Mouse (Mus musculus) CH12.LX (cell line): ENCODE measurements at regions not wholly inside any gene's neighbourhood (a gene's known extent, or its start where the extent isn't known, plus 50 kb on each side); places are given as distances from the start of the nearest gene placed in this dataset.

Experiments used
- DNase-seq: peaks from one replicate; pipeline ENCODE4 v3.0.0-alpha.2; 2013; ENCODE audit errors: extremely low read depth
- H3K27ac ChIP-seq: 2 replicates; pipeline ENCODE4 v1.5.1; 2012; ENCODE audit warnings: low read depth, mild to moderate bottlenecking, control low read depth, moderate library complexity; ENCODE audit not compliant: insufficient read depth
- H3K27me3 ChIP-seq: replicated peaks from 2 replicates; pipeline ENCODE3; 2012; ENCODE audit warnings: inconsistent platforms
- H3K36me3 ChIP-seq, 2 experiments: replicated peaks in 1 of 2; 2 replicates each; pipeline versions ENCODE3 to v1.6.1; 2012; ENCODE audit warnings: inconsistent platforms in 1 of 2, low read length in 1 of 2, mild to moderate bottlenecking in 1 of 2, mixed read lengths in 1 of 2, moderate library complexity in 1 of 2; ENCODE audit not compliant: control insufficient read depth in 1 of 2, insufficient read depth in 1 of 2
- H3K4me1 ChIP-seq, 2 experiments: 2 replicates each; pipeline ENCODE4 v1.6.1; 2012; ENCODE audit warnings: inconsistent platforms in 1 of 2, moderate library complexity in 1 of 2; ENCODE audit not compliant: insufficient read depth in 2 of 2, control insufficient read depth in 1 of 2
- H3K4me2 ChIP-seq: 2 replicates; pipeline ENCODE4 v1.6.1; 2012; ENCODE audit warnings: low read depth, mild to moderate bottlenecking, control low read depth; ENCODE audit not compliant: poor library complexity, insufficient read depth, severe bottlenecking
- H3K4me3 ChIP-seq, 3 experiments: fragments of 150-350 bp in 1 of 3; sonication (generic) in 1 of 3; replicated peaks in 1 of 3; 2 replicates each; pipeline versions ENCODE3 to v1.5.1; 2011 to 2012; ENCODE audit warnings: low read depth in 2 of 3, low read length in 2 of 3, mild to moderate bottlenecking in 2 of 3, moderate library complexity in 2 of 3, control low read depth in 1 of 3, improper control_type of control experiment in 1 of 3, inconsistent platforms in 1 of 3, mixed read lengths in 1 of 3; ENCODE audit not compliant: poor library complexity in 1 of 3
- H3K79me2 ChIP-seq: replicated peaks from 2 replicates; pipeline ENCODE4 v1.6.1; 2012; ENCODE audit warnings: mild to moderate bottlenecking, moderate library complexity; ENCODE audit not compliant: control insufficient read depth, poor library complexity, insufficient read depth, severe bottlenecking; ENCODE audit errors: extremely low read depth
- H3K9ac ChIP-seq: 2 replicates; pipeline ENCODE4 v1.6.1; 2012; ENCODE audit warnings: low read depth, mild to moderate bottlenecking, control low read depth, moderate library complexity; ENCODE audit not compliant: insufficient read depth
- H3K9me3 ChIP-seq: replicated peaks from 2 replicates; pipeline ENCODE3; 2012; ENCODE audit warnings: low read length, inconsistent platforms, mixed read lengths
- CTCF ChIP-seq, 2 experiments: IDR thresholded peaks in 1 of 2; conservative IDR thresholded peaks in 1 of 2; 2 replicates each; pipeline ENCODE4 v1.5.1; 2011 to 2012; ENCODE audit warnings: low read depth in 2 of 2, low read length in 2 of 2, improper control_type of control experiment in 1 of 2, inconsistent platforms in 1 of 2, mild to moderate bottlenecking in 1 of 2, moderate library complexity in 1 of 2
- E2F4 ChIP-seq: IDR thresholded peaks from 2 replicates; pipeline ENCODE4 v1.6.1; 2011; ENCODE audit warnings: low read depth, low read length, improper control_type of control experiment; ENCODE audit not compliant: insufficient replicate concordance
- ETS1 ChIP-seq: conservative IDR thresholded peaks from 2 replicates; pipeline ENCODE4 v1.6.1; 2012; ENCODE audit warnings: low read depth, mild to moderate bottlenecking, inconsistent platforms, low read length, improper control_type of control experiment, moderate library complexity
- HCFC1 ChIP-seq: IDR thresholded peaks from 2 replicates; pipeline ENCODE4 v1.6.1; 2012; ENCODE audit warnings: low read depth, mild to moderate bottlenecking, inconsistent platforms, low read length, improper control_type of control experiment
- JUN ChIP-seq: IDR thresholded peaks from 2 replicates; pipeline ENCODE4 v1.6.1; 2011; ENCODE audit warnings: low read depth, mild to moderate bottlenecking, low read length, improper control_type of control experiment, moderate library complexity; ENCODE audit not compliant: insufficient read depth
- JUND ChIP-seq: conservative IDR thresholded peaks from 2 replicates; pipeline ENCODE4 v1.6.1; 2011; ENCODE audit warnings: low read depth, low read length, improper control_type of control experiment
- KAT2A ChIP-seq: IDR thresholded peaks from 2 replicates; pipeline ENCODE4 v1.6.1; 2012; ENCODE audit warnings: low read length, improper control_type of control experiment, inconsistent platforms; ENCODE audit not compliant: insufficient replicate concordance
- MEF2A ChIP-seq: IDR thresholded peaks from 2 replicates; pipeline ENCODE4 v1.6.1; 2014; ENCODE audit warnings: low read depth, mild to moderate bottlenecking, inconsistent platforms, low read length, improper control_type of control experiment, borderline replicate concordance
- NRF1 ChIP-seq: IDR thresholded peaks from 2 replicates; pipeline ENCODE4 v1.6.1; 2014; ENCODE audit warnings: low read depth, mild to moderate bottlenecking, inconsistent platforms, low read length, improper control_type of control experiment, moderate library complexity
- RAD21 ChIP-seq: IDR thresholded peaks from 2 replicates; pipeline ENCODE4 v1.6.1; 2011; ENCODE audit warnings: low read depth, mild to moderate bottlenecking, low read length, improper control_type of control experiment, moderate library complexity
- SMC3 ChIP-seq: IDR thresholded peaks from 2 replicates; pipeline ENCODE4 v1.6.1; 2011; ENCODE audit warnings: low read depth, low read length, improper control_type of control experiment
- ZC3H11A ChIP-seq: IDR thresholded peaks from 2 replicates; pipeline ENCODE4 v1.6.1; 2012; ENCODE audit warnings: low read depth, mild to moderate bottlenecking, inconsistent platforms, low read length, improper control_type of control experiment
- ZKSCAN1 ChIP-seq: IDR thresholded peaks from 2 replicates; pipeline ENCODE4 v1.6.1; 2012; ENCODE audit warnings: low read depth, inconsistent platforms, low read length, improper control_type of control experiment, borderline replicate concordance
- ZMIZ1 ChIP-seq: IDR thresholded peaks from 2 replicates; pipeline ENCODE4 v1.6.1; 2012; ENCODE audit warnings: low read depth, mild to moderate bottlenecking, inconsistent platforms, low read length, improper control_type of control experiment
- ZNF384 ChIP-seq: IDR thresholded peaks from 2 replicates; pipeline ENCODE4 v1.6.1; 2012; ENCODE audit warnings: low read depth, low read length, improper control_type of control experiment, inconsistent platforms
- dilution Hi-C: fragments of 300-500 bp; cut with MboI; formaldehyde crosslinking; loops from 2 replicates; pipeline ENCODE4 v1.14.3; 2020; ENCODE audit warnings: low sequenced_read_pairs; ENCODE audit not compliant: extremely low pct_unique_long_range_greater_than_20kb, extremely low pct_ligation_motif_present
- in situ Hi-C: fragments of 300-500 bp; cut with MboI; formaldehyde crosslinking; loops from 3 replicates; pipeline ENCODE4 v1.14.3; 2019; ENCODE audit warnings: low sequenced_read_pairs, low pct_ligation_motif_present, low pct_unique_long_range_greater_than_20kb, mixed read lengths

- no peaks in the 10 kb centered on the region for H3K27me3 ChIP-seq
- TF ChIP-seq KAT2A (no peak), ZC3H11A (no peak), HCFC1 (no peak), MEF2A (no peak)
- in situ Hi-C loops, result no loop called here
- no peak overlapping the region for H3K4me2 ChIP-seq
- dilution Hi-C loops, result no loop called here
- no peaks in the 10 kb centered on the region for H3K9me3 ChIP-seq
- DNase-seq, result peak; percentile 8
- H3K4me3 ChIP-seq, result no peak overlapping the region
- peaks cover 0 to 11% of the 10 kb centered on the region in 2 experiments; a peak in 2 of 4 replicates for H3K4me1 ChIP-seq
- no peak overlapping the region for H3K27ac ChIP-seq
- H3K36me3 ChIP-seq, result no peaks in the 10 kb centered on the region
- no peak overlapping the region for H3K9ac ChIP-seq
- H3K79me2 ChIP-seq, result no peaks in the 10 kb centered on the region
These were observed 560.4 kb downstream of the Htr1b start for GRCm38 (mm10) chr9:81073248-81073647.

DNA sequence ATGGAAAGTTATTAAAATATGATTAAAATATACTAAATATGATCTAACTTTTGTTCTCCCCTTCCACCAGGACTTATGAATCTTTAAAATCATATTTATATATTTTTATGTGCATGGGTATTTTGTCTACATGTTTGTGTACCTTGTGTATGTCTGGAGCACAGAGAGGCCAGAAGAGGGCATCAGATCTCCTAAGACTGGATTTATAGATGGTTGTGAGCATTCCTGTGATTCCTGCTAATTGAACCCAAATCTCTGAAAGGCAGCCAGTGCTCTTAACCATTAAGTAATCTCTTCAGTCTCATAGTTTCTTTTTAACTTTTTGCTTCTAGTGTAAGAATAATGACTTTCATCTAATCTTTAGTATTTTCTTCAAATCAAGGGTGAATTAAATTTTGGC lies 577.2 kb upstream of the Impg1 start:
- no peak overlapping the region for H3K4me3 ChIP-seq
- no peaks in the 10 kb centered on the region for H3K36me3 ChIP-seq
- in situ Hi-C loops (no loop called here), dilution Hi-C loops (no loop called here)
- no peak for TF ChIP-seq ZNF384
- TF ChIP-seq RAD21, result peak; percentile 22
- no peak for TF ChIP-seq E2F4
- no peak for TF ChIP-seq NRF1
- no peak for TF ChIP-seq JUND
- TF ChIP-seq ETS1, result no peak
- TF ChIP-seq SMC3, result peak; percentile 8; the same call in 1 of the 2 replicates
- peak in 1 of 2 experiments; percentile 27; a peak in 1 of 4 replicates for TF ChIP-seq CTCF (conservative IDR thresholded peaks at IDR 0.05 in 1 of 2, IDR thresholded peaks at IDR 0.05 in 1 of 2; ENCODE audit: low read depth in 2 of 2, low read length in 2 of 2)
- no peak for TF ChIP-seq JUN
- H3K27ac ChIP-seq, result no peak overlapping the region
- H3K9ac ChIP-seq, result no peak overlapping the region
- no peaks in the 10 kb centered on the region for H3K79me2 ChIP-seq
- no peaks in the 10 kb centered on the region for H3K27me3 ChIP-seq
- no peaks in the 10 kb centered on the region for H3K9me3 ChIP-seq
- DNase-seq, result peak; percentile 4
- no peak overlapping the region for H3K4me2 ChIP-seq
- no peaks in the 10 kb centered on the region for H3K4me1 ChIP-seq

GRCm38 (mm10) chr9:81041967-81042366 lies 576.7 kb upstream of the Impg1 start:
- Histone ChIP-seq H3K9ac (no peak overlapping the region), H3K9me3 (no peaks in the 10 kb centered on the region), H3K27me3 (no peaks in the 10 kb centered on the region), H3K4me3 (no peak overlapping the region), H3K4me2 (no peak overlapping the region), H3K27ac (no peak overlapping the region)
- dilution Hi-C loops, result no loop called here
- DNase-seq, result no peak
- no peak for TF ChIP-seq ZKSCAN1
- TF ChIP-seq ZMIZ1, result no peak
- TF ChIP-seq KAT2A, result no peak
- no peak for TF ChIP-seq HCFC1
- TF ChIP-seq, all 38 proteins: peak for 0
- no peaks in the 10 kb centered on the region for H3K36me3 ChIP-seq
- H3K4me1 ChIP-seq, result no peaks in the 10 kb centered on the region
- in situ Hi-C loops, result no loop called here
- no peaks in the 10 kb centered on the region for H3K79me2 ChIP-seq
